Comparison of ENCODE assay signal across 10 mouse cellular contexts in genomic region chr14:7943101-7943800, GRCm38 (mm10). TPM values are rescaled to one million over a fixed set of nuclear protein-coding genes. Genes with fewer than 3 reads are reported as not detected.
DNase-seq lines count a peak whose midpoint lies in the region; ATAC-seq lines count a peak whose summit lies in the region.
"Had no signal": no experiment of that assay in that cellular context is flagged by ENCODE, and none has a peak within 500 bp of the region (broad histone marks: within the 10 kb centered on the region; RNA-seq: fewer than 3 reads in every experiment).

No protein-coding gene starts in this region.

- intact Hi-C loops in left cerebral cortex, postnatal 10 days (cut with DNase I), result loop anchor here (10.0 kb wide), 1 partner anchor 48 kb away; no protein-coding TSS in a partner anchor

- 72% methylated on average over 7 of the region's 7 CpGs for WGBS in hindbrain, embryonic 13.5 days
- 81% methylated on average over 7 of the region's 7 CpGs for WGBS in hindbrain, embryonic 10.5 days
- WGBS in forebrain, embryonic 15.5 days, result 57% methylated on average over 7 of the region's 7 CpGs
- 64% methylated on average over 7 of the region's 7 CpGs for WGBS in kidney, embryonic 16.5 days
- WGBS in midbrain, embryonic 16.5 days, result 76% methylated on average over 7 of the region's 7 CpGs

- H3K9me3 ChIP-seq in hindbrain, embryonic 13.5 days, result no peaks in the 10 kb centered on the region
- no peaks in the 10 kb centered on the region for H3K9me3 ChIP-seq in hindbrain, embryonic 10.5 days
- no peaks in the 10 kb centered on the region for H3K9me3 ChIP-seq in forebrain, embryonic 15.5 days
- H3K9me3 ChIP-seq in kidney, embryonic 16.5 days (ENCODE audit: low read length), result no peaks in the 10 kb centered on the region
- no peaks in the 10 kb centered on the region for H3K9me3 ChIP-seq in midbrain, embryonic 16.5 days (replicated peaks; ENCODE audit: control insufficient read depth, low read length, poor library complexity, severe bottlenecking)

- peaks cover 11% of the 10 kb centered on the region; the same call in 1 of the 2 replicates for H3K4me1 ChIP-seq in hindbrain, embryonic 13.5 days (replicated peaks)
- H3K4me1 ChIP-seq in hindbrain, embryonic 10.5 days (replicated peaks), result peaks cover 4% of the 10 kb centered on the region; the same call in 1 of the 2 replicates
- peaks cover 9% of the 10 kb centered on the region for H3K4me1 ChIP-seq in forebrain, embryonic 15.5 days
- no peaks in the 10 kb centered on the region for H3K4me1 ChIP-seq in kidney, embryonic 16.5 days (ENCODE audit: insufficient read depth, low read length)
- H3K4me1 ChIP-seq in midbrain, embryonic 16.5 days (ENCODE audit: control insufficient read depth, insufficient read depth, low read length), result no peaks in the 10 kb centered on the region

- ATAC-seq in hindbrain, embryonic 13.5 days (ENCODE audit: low FRiP score), result peak; percentile 50; the same call in 1 of the 2 replicates
- peak; percentile 76 for ATAC-seq in forebrain, embryonic 15.5 days (replicated peaks)
- ATAC-seq in kidney, embryonic 16.5 days (ENCODE audit: low FRiP score, low TSS enrichment), result 0 out of 2 replicates have a peak, but pooled peaks have one; percentile 9
- peak; percentile 64; the same call in 1 of the 2 replicates for ATAC-seq in midbrain, embryonic 16.5 days
- no peak for ATAC-seq in erythroblast, adult 5-6 weeks (replicated peaks; ENCODE audit: low FRiP score, poor library complexity, severe bottlenecking)

- peaks cover 87% of the 10 kb centered on the region for H3K36me3 ChIP-seq in hindbrain, embryonic 13.5 days
- H3K36me3 ChIP-seq in hindbrain, embryonic 10.5 days, result peaks cover 67% of the 10 kb centered on the region
- peaks cover 25% of the 10 kb centered on the region for H3K36me3 ChIP-seq in forebrain, embryonic 15.5 days
- H3K36me3 ChIP-seq in kidney, embryonic 16.5 days (ENCODE audit: insufficient read depth, low read length), result peaks cover 47% of the 10 kb centered on the region
- peaks cover 27% of the 10 kb centered on the region for H3K36me3 ChIP-seq in midbrain, embryonic 16.5 days (ENCODE audit: control insufficient read depth, insufficient read depth, low read length)

- no peak for DNase-seq in hindbrain, embryonic 10.5 days (ENCODE audit: low spot score)
- DNase-seq in adrenal gland, adult 2 months, result peak; percentile 79
- DNase-seq in left cerebral cortex, postnatal 10 days (ENCODE audit: extremely low spot score in 1 of 2, low spot score in 2 of 2), result no peak

- H3K27me3 ChIP-seq in hindbrain, embryonic 13.5 days, result no peaks in the 10 kb centered on the region
- H3K27me3 ChIP-seq in hindbrain, embryonic 10.5 days (ENCODE audit: insufficient read depth, poor library complexity, severe bottlenecking), result no peaks in the 10 kb centered on the region
- no peaks in the 10 kb centered on the region for H3K27me3 ChIP-seq in forebrain, embryonic 15.5 days
- no peaks in the 10 kb centered on the region for H3K27me3 ChIP-seq in kidney, embryonic 16.5 days (ENCODE audit: insufficient read depth, low read length)
- H3K27me3 ChIP-seq in midbrain, embryonic 16.5 days (ENCODE audit: control insufficient read depth, insufficient read depth, low read depth, low read length), result no peaks in the 10 kb centered on the region

- H3K4me3 ChIP-seq in hindbrain, embryonic 13.5 days, result no peak overlapping the region
- no peak overlapping the region for H3K4me3 ChIP-seq in hindbrain, embryonic 10.5 days
- no peak overlapping the region for H3K4me3 ChIP-seq in forebrain, embryonic 15.5 days
- no peak overlapping the region for H3K4me3 ChIP-seq in kidney, embryonic 16.5 days (ENCODE audit: low read length)
- H3K4me3 ChIP-seq in midbrain, embryonic 16.5 days (ENCODE audit: low read depth, low read length), result no peak overlapping the region

- no peak overlapping the region for H3K9ac ChIP-seq in hindbrain, embryonic 13.5 days
- H3K9ac ChIP-seq in forebrain, embryonic 15.5 days (replicated peaks), result no peak overlapping the region
- H3K9ac ChIP-seq in kidney, embryonic 16.5 days (replicated peaks; ENCODE audit: low read length), result no peak overlapping the region
- no peak overlapping the region for H3K9ac ChIP-seq in midbrain, embryonic 16.5 days (ENCODE audit: low read depth, low read length)
- H3K9ac ChIP-seq: liver, embryonic 14.5 days had no signal

- peak overlapping the region; percentile 23; the same call in 1 of the 2 replicates for H3K27ac ChIP-seq in hindbrain, embryonic 13.5 days
- no peak overlapping the region for H3K27ac ChIP-seq in hindbrain, embryonic 10.5 days
- H3K27ac ChIP-seq in forebrain, embryonic 15.5 days (replicated peaks), result peak overlapping the region; percentile 55
- no peak overlapping the region for H3K27ac ChIP-seq in kidney, embryonic 16.5 days (ENCODE audit: low read length)
- no peak overlapping the region for H3K27ac ChIP-seq in midbrain, embryonic 16.5 days (ENCODE audit: low read length)
- H3K27ac ChIP-seq: liver, embryonic 14.5 days had no signal

- H3K4me2 ChIP-seq in hindbrain, embryonic 13.5 days, result no peak overlapping the region
- H3K4me2 ChIP-seq in forebrain, embryonic 15.5 days (replicated peaks), result no peak overlapping the region
- H3K4me2 ChIP-seq in kidney, embryonic 16.5 days (replicated peaks; ENCODE audit: low read depth, low read length), result no peak overlapping the region
- H3K4me2 ChIP-seq in midbrain, embryonic 16.5 days (ENCODE audit: low read length), result no peak overlapping the region

RNA-seq across cellular contexts. Expression of gene Gm45521, which starts 13.8 kb away (rescaled TPM):
- polyA plus RNA-seq in hindbrain, embryonic 13.5 days (2015; fragmentation: Nextera tagmentation; extraction: Ambion mirVana), result 0.26 and 1.0 TPM in 2 replicates
- 0.56 and 0.85 TPM in 2 replicates for polyA plus RNA-seq in hindbrain, embryonic 10.5 days (2016; fragmentation: Nextera tagmentation; extraction: Ambion mirVana)
- total RNA-seq in adrenal gland, adult 2 months (2021), result not detected
- polyA plus RNA-seq in adrenal gland, adult 2 months (2012; rRNA removed), result not detected in 2 replicates
- polyA plus RNA-seq in forebrain, embryonic 15.5 days (2015; fragmentation: Nextera tagmentation; extraction: Ambion mirVana), result not detected in 2 replicates
- polyA plus RNA-seq in kidney, embryonic 16.5 days (2015; fragmentation: Nextera tagmentation; extraction: Ambion mirVana), result not detected in 2 replicates
- polyA plus RNA-seq in midbrain, embryonic 16.5 days (2015; fragmentation: Nextera tagmentation; extraction: Ambion mirVana), result 0.48 and 0.99 TPM in 2 replicates
- not detected in 2 replicates for total RNA-seq in erythroblast, adult 5-6 weeks (2015; ENCODE audit: low replicate concordance)
- total RNA-seq in erythroblast, adult 5-6 weeks (2017; ENCODE audit: low replicate concordance), result not detected in 2 replicates
- total RNA-seq in left cerebral cortex, postnatal 10 days (2021), result under 1 TPM in 1 of 2 experiments, not detected in 1; 0.57 TPM
- polyA plus RNA-seq: embryonic facial prominence, embryonic 11.5 days; liver, embryonic 14.5 days had no signal

RNA-seq across cellular contexts. Expression of gene Dnase1l3, which starts 51.1 kb away (rescaled TPM):
- 0.04 and 0.10 TPM in 2 replicates for polyA plus RNA-seq in hindbrain, embryonic 13.5 days (2015; fragmentation: Nextera tagmentation; extraction: Ambion mirVana)
- polyA plus RNA-seq in hindbrain, embryonic 10.5 days (2016; fragmentation: Nextera tagmentation; extraction: Ambion mirVana), result 0.07 TPM in 1 of 2 replicates, not detected in the other
- 1 to 10 TPM in 1 of 2 experiments, under 1 TPM in 1; 0.24 to 1.5 TPM for total RNA-seq in adrenal gland, adult 2 months (2021)
- polyA plus RNA-seq in adrenal gland, adult 2 months (2012; rRNA removed), result 0.32 and 0.63 TPM in 2 replicates
- 0.09 TPM in 2 replicates for polyA plus RNA-seq in forebrain, embryonic 15.5 days (2015; fragmentation: Nextera tagmentation; extraction: Ambion mirVana)
- 0.30 and 0.31 TPM in 2 replicates for polyA plus RNA-seq in kidney, embryonic 16.5 days (2015; fragmentation: Nextera tagmentation; extraction: Ambion mirVana)
- polyA plus RNA-seq in midbrain, embryonic 16.5 days (2015; fragmentation: Nextera tagmentation; extraction: Ambion mirVana), result 0.04 and 0.07 TPM in 2 replicates
- total RNA-seq in erythroblast, adult 5-6 weeks (2015; ENCODE audit: low replicate concordance), result 0.19 TPM in 1 of 2 replicates, not detected in the other
- total RNA-seq in erythroblast, adult 5-6 weeks (2017; ENCODE audit: low replicate concordance), result not detected in 2 replicates
- total RNA-seq in left cerebral cortex, postnatal 10 days (2021), result not detected

RNA-seq across cellular contexts. Expression of gene Abhd6, which starts 59.5 kb away (rescaled TPM):
- 31.7 and 31.9 TPM in 2 replicates for polyA plus RNA-seq in hindbrain, embryonic 13.5 days (2015; fragmentation: Nextera tagmentation; extraction: Ambion mirVana)
- 14.8 and 15.1 TPM in 2 replicates for polyA plus RNA-seq in hindbrain, embryonic 10.5 days (2016; fragmentation: Nextera tagmentation; extraction: Ambion mirVana)
- 100 to 1,000 TPM in 1 of 2 experiments, 10 to 100 TPM in 1; 78.0 to 123 TPM for total RNA-seq in adrenal gland, adult 2 months (2021)
- polyA plus RNA-seq in adrenal gland, adult 2 months (2012; rRNA removed), result 60.1 and 103 TPM in 2 replicates
- 33.0 and 33.6 TPM in 2 replicates for polyA plus RNA-seq in forebrain, embryonic 15.5 days (2015; fragmentation: Nextera tagmentation; extraction: Ambion mirVana)
- polyA plus RNA-seq in kidney, embryonic 16.5 days (2015; fragmentation: Nextera tagmentation; extraction: Ambion mirVana), result 29.6 and 33.5 TPM in 2 replicates
- polyA plus RNA-seq in midbrain, embryonic 16.5 days (2015; fragmentation: Nextera tagmentation; extraction: Ambion mirVana), result 42.8 and 42.9 TPM in 2 replicates
- total RNA-seq in erythroblast, adult 5-6 weeks (2015; ENCODE audit: low replicate concordance), result not detected in 2 replicates
- total RNA-seq in erythroblast, adult 5-6 weeks (2017; ENCODE audit: low replicate concordance), result not detected in 2 replicates
- 10 to 100 TPM; 51.8 to 52.3 TPM for total RNA-seq in left cerebral cortex, postnatal 10 days (2021)

Comparison
In these comparisons a context has a peak if more than half of its experiments do, and no peak if none do; other contexts are left out.
1. H3K27ac ChIP-seq: peak in hindbrain, embryonic 13.5 days (single experiment) and forebrain, embryonic 15.5 days (single experiment); none in hindbrain, embryonic 10.5 days (single experiment), kidney, embryonic 16.5 days (single experiment) and midbrain, embryonic 16.5 days (single experiment).